Mouse (Mus musculus): ENCODE data around the gene Adamts7. TPM values are rescaled to one million over a fixed set of nuclear protein-coding genes. Genes with fewer than 3 reads are reported as not detected.

Gene Adamts7
- polyA plus RNA-seq, 1 experiment: 9.8 TPM

DNA sequence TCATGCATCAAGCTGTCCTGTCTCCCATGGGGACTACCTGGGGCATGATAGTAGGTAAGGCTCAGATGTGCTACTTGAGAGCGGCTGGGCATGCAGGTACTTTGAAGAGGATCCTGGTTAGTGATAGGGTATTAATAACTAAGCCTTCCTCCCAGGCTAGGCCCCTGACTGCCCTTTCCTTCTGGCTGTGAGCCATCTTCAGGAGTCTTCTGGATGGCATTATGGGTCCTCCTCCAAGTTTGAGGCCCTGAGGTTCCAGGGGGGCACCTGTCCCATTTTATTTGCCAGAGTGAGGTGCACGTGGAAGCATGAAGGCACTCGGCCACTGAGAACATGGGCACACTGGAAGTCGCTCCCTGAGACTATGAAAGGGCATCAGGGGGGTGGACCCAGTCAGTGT lies 37.6 kb downstream of the Adamts7 start:
- no peaks in the 10 kb centered on the region for H3K79me3 ChIP-seq (ENCODE audit: low read depth)
- no peak overlapping the region for H3K4me3 ChIP-seq (ENCODE audit: insufficient read depth, poor library complexity, severe bottlenecking)
- no peaks in the 10 kb centered on the region for H3K79me2 ChIP-seq (ENCODE audit: control insufficient read depth, insufficient read depth)
- no peak for TF ChIP-seq MAX (IDR thresholded peaks at IDR 0.05)
- TF ChIP-seq CEBPB (IDR thresholded peaks at IDR 0.05; ENCODE audit: low read depth): no peak
- TF ChIP-seq USF1 (IDR thresholded peaks at IDR 0.05; ENCODE audit: low read depth): no peak
- TF ChIP-seq FOSL1 (IDR thresholded peaks at IDR 0.05; ENCODE audit: insufficient read depth, low read length, poor library complexity, severe bottlenecking): no peak
- TF ChIP-seq CTCF (IDR thresholded peaks at IDR 0.05; ENCODE audit: control insufficient read depth, insufficient read depth, insufficient read length): no peak
- TF ChIP-seq MYOD1 (IDR thresholded peaks at IDR 0.05; ENCODE audit: control insufficient read depth, insufficient read length, low read depth): no peak
- TF ChIP-seq MYOG (IDR thresholded peaks at IDR 0.05; ENCODE audit: control insufficient read depth, extremely low read depth, insufficient read length): no peak
- no peaks in the 10 kb centered on the region for H3K27me3 ChIP-seq (ENCODE audit: control insufficient read depth, insufficient read depth, insufficient read length)
- H3ac ChIP-seq (ENCODE audit: control insufficient read depth, insufficient read length, low read depth): no peak overlapping the region
- peaks cover 5% of the 10 kb centered on the region for H3K36me3 ChIP-seq (ENCODE audit: control insufficient read depth, insufficient read depth)

DNA sequence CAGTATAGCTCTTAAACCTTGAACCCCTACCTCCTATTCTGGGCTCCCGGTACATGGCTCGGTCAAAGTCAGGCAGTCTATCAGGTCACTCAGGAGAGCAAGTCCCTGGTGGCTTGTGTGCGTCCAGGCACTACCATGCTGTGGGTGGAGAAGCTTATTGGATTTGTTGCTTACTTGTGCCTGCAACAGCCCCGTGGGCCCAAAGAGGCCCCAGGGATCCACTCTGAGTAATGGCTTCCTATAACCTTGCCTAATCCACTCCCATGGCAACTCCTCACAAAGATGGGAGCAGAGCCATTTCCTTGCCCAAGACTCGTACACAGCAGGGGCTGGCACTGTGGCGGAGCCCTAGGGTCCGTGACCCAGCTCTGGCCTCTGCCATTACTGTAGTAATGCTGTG lies 38.2 kb downstream of the Adamts7 start:
- peaks cover 5% of the 10 kb centered on the region for H3K36me3 ChIP-seq (ENCODE audit: control insufficient read depth, insufficient read depth)
- TF ChIP-seq MAX (IDR thresholded peaks at IDR 0.05) (no peak), CTCF (IDR thresholded peaks at IDR 0.05; ENCODE audit: control insufficient read depth, insufficient read depth, insufficient read length) (no peak), CEBPB (IDR thresholded peaks at IDR 0.05; ENCODE audit: low read depth) (no peak), FOSL1 (IDR thresholded peaks at IDR 0.05; ENCODE audit: insufficient read depth, low read length, poor library complexity, severe bottlenecking) (no peak), MYOG (IDR thresholded peaks at IDR 0.05; ENCODE audit: control insufficient read depth, extremely low read depth, insufficient read length) (no peak), USF1 (IDR thresholded peaks at IDR 0.05; ENCODE audit: low read depth) (no peak), MYOD1 (IDR thresholded peaks at IDR 0.05; ENCODE audit: control insufficient read depth, insufficient read length, low read depth) (no peak)
- H3K4me3 ChIP-seq (ENCODE audit: insufficient read depth, poor library complexity, severe bottlenecking): no peak overlapping the region
- H3ac ChIP-seq (ENCODE audit: control insufficient read depth, insufficient read length, low read depth): no peak overlapping the region
- no peaks in the 10 kb centered on the region for H3K27me3 ChIP-seq (ENCODE audit: control insufficient read depth, insufficient read depth, insufficient read length)
- H3K79me2 ChIP-seq (ENCODE audit: control insufficient read depth, insufficient read depth): no peaks in the 10 kb centered on the region
- H3K79me3 ChIP-seq (ENCODE audit: low read depth): no peaks in the 10 kb centered on the region

DNA sequence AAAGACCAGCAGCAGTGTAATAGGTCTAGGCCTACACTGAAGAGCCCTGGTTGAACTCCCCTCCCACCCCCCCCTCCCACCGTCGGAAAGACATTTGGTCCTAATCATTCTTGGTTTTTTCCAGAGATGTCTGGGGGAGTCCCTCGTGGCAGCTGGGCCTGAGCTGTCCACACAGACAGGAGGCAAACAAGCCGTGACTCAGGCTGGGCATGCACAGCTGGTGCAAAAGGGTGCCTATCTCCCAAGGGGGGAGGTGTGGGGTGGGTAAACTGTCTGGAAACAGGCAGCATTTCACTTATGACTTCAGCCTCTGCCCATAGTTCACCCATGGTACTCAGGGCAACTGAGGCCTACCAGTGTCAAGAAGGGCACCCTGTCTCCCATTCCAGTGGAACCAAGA lies 38.7 kb downstream of the Adamts7 start:
- Histone ChIP-seq H3K4me3 (ENCODE audit: insufficient read depth, poor library complexity, severe bottlenecking) (no peak overlapping the region), H3K79me2 (ENCODE audit: control insufficient read depth, insufficient read depth) (no peaks in the 10 kb centered on the region), H3K79me3 (ENCODE audit: low read depth) (no peaks in the 10 kb centered on the region), H3ac (ENCODE audit: control insufficient read depth, insufficient read length, low read depth) (no peak overlapping the region), H3K36me3 (ENCODE audit: control insufficient read depth, insufficient read depth) (peaks cover 5% of the 10 kb centered on the region), H3K27me3 (ENCODE audit: control insufficient read depth, insufficient read depth, insufficient read length) (no peaks in the 10 kb centered on the region)
- TF ChIP-seq MYOG (IDR thresholded peaks at IDR 0.05; ENCODE audit: control insufficient read depth, extremely low read depth, insufficient read length) (no peak), MYOD1 (IDR thresholded peaks at IDR 0.05; ENCODE audit: control insufficient read depth, insufficient read length, low read depth) (peak; percentile 88)

DNA sequence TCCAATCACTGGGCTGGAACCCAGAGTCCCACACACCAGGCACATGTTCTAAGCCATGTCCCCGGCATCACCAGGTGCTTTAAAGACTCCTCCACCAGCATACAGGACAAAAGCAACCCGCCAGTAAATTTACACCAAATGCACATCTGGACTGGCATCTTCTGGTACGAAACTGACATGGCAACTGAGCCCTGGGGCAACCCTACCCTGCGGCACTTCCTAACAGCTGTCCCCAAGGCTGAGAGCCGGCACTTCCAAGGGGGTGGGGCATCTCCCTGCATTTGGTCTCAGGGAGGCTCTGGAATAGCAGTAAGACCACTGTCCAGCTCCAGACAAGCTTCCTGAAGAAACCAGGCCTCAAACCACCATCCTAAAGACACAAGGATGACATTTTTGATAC lies 40.4 kb downstream of the Adamts7 start:
- no peak overlapping the region for H3ac ChIP-seq (ENCODE audit: control insufficient read depth, insufficient read length, low read depth)
- no peak overlapping the region for H3K4me3 ChIP-seq (ENCODE audit: insufficient read depth, poor library complexity, severe bottlenecking)
- TF ChIP-seq MYOD1 (IDR thresholded peaks at IDR 0.05; ENCODE audit: control insufficient read depth, insufficient read length, low read depth) (no peak), MYOG (IDR thresholded peaks at IDR 0.05; ENCODE audit: control insufficient read depth, extremely low read depth, insufficient read length) (no peak), FOSL1 (IDR thresholded peaks at IDR 0.05; ENCODE audit: insufficient read depth, low read length, poor library complexity, severe bottlenecking) (no peak), CEBPB (IDR thresholded peaks at IDR 0.05; ENCODE audit: low read depth) (no peak), MAX (IDR thresholded peaks at IDR 0.05) (no peak), CTCF (IDR thresholded peaks at IDR 0.05; ENCODE audit: control insufficient read depth, insufficient read depth, insufficient read length) (no peak)
- peaks cover 5% of the 10 kb centered on the region for H3K36me3 ChIP-seq (ENCODE audit: control insufficient read depth, insufficient read depth)
- H3K27me3 ChIP-seq (ENCODE audit: control insufficient read depth, insufficient read depth, insufficient read length): no peaks in the 10 kb centered on the region
- no peaks in the 10 kb centered on the region for H3K79me3 ChIP-seq (ENCODE audit: low read depth)
- H3K79me2 ChIP-seq (ENCODE audit: control insufficient read depth, insufficient read depth): no peaks in the 10 kb centered on the region

DNA sequence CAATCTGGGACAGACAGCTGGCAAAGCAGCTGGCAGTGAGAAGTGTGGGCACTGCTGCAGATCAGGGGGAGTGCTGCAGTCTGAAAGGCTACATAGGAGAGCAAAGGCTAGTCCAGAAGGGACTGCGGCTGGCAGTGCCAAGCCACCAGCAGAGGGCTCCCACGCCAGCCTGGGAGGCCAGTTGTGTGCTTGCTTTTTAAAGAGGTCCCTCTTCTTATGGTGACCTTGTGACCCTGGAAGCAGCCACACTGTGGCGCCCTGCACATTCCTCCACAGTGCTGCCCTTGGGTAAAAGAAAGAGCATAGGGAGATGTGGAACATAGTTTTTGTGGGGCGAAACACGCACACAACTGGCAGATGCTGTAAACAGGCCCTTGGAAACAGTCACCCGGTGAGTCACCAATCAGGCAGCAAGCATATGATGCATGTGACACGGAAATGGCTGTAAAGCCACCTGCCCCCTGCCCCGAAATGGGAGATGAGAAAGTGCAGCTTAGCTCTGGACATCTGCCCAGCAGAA lies 41.6 kb downstream of the Adamts7 start:
- H3K27me3 ChIP-seq (ENCODE audit: control insufficient read depth, insufficient read depth, insufficient read length): no peaks in the 10 kb centered on the region
- peaks cover 3% of the 10 kb centered on the region for H3K36me3 ChIP-seq (ENCODE audit: control insufficient read depth, insufficient read depth)
- H3ac ChIP-seq (ENCODE audit: control insufficient read depth, insufficient read length, low read depth): no peak overlapping the region
- no peaks in the 10 kb centered on the region for H3K79me3 ChIP-seq (ENCODE audit: low read depth)
- TF ChIP-seq MYOG (IDR thresholded peaks at IDR 0.05; ENCODE audit: control insufficient read depth, extremely low read depth, insufficient read length) (no peak), CTCF (IDR thresholded peaks at IDR 0.05; ENCODE audit: control insufficient read depth, insufficient read depth, insufficient read length) (peak; percentile 72), MAX (IDR thresholded peaks at IDR 0.05) (no peak), CEBPB (IDR thresholded peaks at IDR 0.05; ENCODE audit: low read depth) (no peak), MYOD1 (IDR thresholded peaks at IDR 0.05; ENCODE audit: control insufficient read depth, insufficient read length, low read depth) (peak; percentile 58), USF1 (IDR thresholded peaks at IDR 0.05; ENCODE audit: low read depth) (peak; percentile 33), FOSL1 (IDR thresholded peaks at IDR 0.05; ENCODE audit: insufficient read depth, low read length, poor library complexity, severe bottlenecking) (no peak)
- no peak overlapping the region for H3K4me3 ChIP-seq (ENCODE audit: insufficient read depth, poor library complexity, severe bottlenecking)
- no peaks in the 10 kb centered on the region for H3K79me2 ChIP-seq (ENCODE audit: control insufficient read depth, insufficient read depth)

DNA sequence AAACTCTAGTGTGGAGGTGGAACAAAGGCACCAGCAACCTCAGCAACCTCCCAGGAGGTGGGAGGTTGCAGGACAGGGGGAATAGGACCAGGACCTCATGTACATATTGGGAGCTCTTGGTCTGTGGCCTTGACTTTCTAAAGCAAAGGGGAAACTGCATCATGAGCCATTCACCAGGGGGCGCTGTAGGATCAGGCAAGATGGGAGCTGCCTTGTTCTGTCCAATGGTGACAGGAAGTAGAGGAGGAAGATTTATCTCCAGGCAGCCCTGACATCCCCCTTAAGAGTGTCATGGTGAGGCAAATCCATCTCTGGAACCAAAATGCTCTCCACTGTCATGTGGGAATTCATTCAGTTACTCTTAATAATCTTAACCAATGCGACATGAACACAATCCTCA lies 43.6 kb downstream of the Adamts7 start:
- TF ChIP-seq MYOG (IDR thresholded peaks at IDR 0.05; ENCODE audit: control insufficient read depth, extremely low read depth, insufficient read length) (no peak), MAX (IDR thresholded peaks at IDR 0.05) (no peak), CEBPB (IDR thresholded peaks at IDR 0.05; ENCODE audit: low read depth) (no peak), USF1 (IDR thresholded peaks at IDR 0.05; ENCODE audit: low read depth) (no peak), CTCF (IDR thresholded peaks at IDR 0.05; ENCODE audit: control insufficient read depth, insufficient read depth, insufficient read length) (peak; percentile 69)
- Histone ChIP-seq H3K27me3 (ENCODE audit: control insufficient read depth, insufficient read depth, insufficient read length) (no peaks in the 10 kb centered on the region), H3K79me2 (ENCODE audit: control insufficient read depth, insufficient read depth) (no peaks in the 10 kb centered on the region), H3K4me3 (ENCODE audit: insufficient read depth, poor library complexity, severe bottlenecking) (no peak overlapping the region), H3K79me3 (ENCODE audit: low read depth) (no peaks in the 10 kb centered on the region), H3K36me3 (ENCODE audit: control insufficient read depth, insufficient read depth) (no peaks in the 10 kb centered on the region), H3ac (ENCODE audit: control insufficient read depth, insufficient read length, low read depth) (no peak overlapping the region)

Data from C2C12 (cell line).